Mouse (Mus musculus) large intestine, adult 2 months (tissue): Measurements from ENCODE around the gene Cav1. TPM values are rescaled to one million over a fixed set of nuclear protein-coding genes. Genes with fewer than 3 reads are reported as not detected.

ENCODE experiments used
- polyA plus RNA-seq: library from polyadenylated mRNA; depleted of rRNA; stranded (reverse); fragments of >200 nt; gene quantifications from 2 replicates; pipeline ENCODE4 v1.2.3, GENCODE M21; 2012; rRNA removed

Gene Cav1
- polyA plus RNA-seq, 1 experiment, result 118 TPM

Other genes starting within 250 kb of the Cav1 start
- 78.0 and 94.3 TPM in 2 replicates for gene Tes, start 241.2 kb upstream of the Cav1 start, polyA plus RNA-seq
- 5.8 and 11.5 TPM in 2 replicates for gene Cav2, start 25.1 kb upstream of the Cav1 start, polyA plus RNA-seq
- gene Met, start 157.5 kb downstream of the Cav1 start, polyA plus RNA-seq, result 6.8 and 12.7 TPM in 2 replicates